Mouse (Mus musculus) CD4-positive, CD25-positive, alpha-beta regulatory T cell (primary cell): ENCODE data around the gene Mrps10. TPM values are rescaled to one million over a fixed set of nuclear protein-coding genes. Genes with fewer than 3 reads are reported as not detected.

Experiments
- polyA plus RNA-seq: library from polyadenylated mRNA; unstranded; fragments of 100-300 nt; shearing (Covaris generic); gene quantifications from one replicate; pipeline ENCODE4 v1.2.1, GENCODE M21; 2017

Mrps10 gene
- 48.4 TPM for polyA plus RNA-seq

DNA sequence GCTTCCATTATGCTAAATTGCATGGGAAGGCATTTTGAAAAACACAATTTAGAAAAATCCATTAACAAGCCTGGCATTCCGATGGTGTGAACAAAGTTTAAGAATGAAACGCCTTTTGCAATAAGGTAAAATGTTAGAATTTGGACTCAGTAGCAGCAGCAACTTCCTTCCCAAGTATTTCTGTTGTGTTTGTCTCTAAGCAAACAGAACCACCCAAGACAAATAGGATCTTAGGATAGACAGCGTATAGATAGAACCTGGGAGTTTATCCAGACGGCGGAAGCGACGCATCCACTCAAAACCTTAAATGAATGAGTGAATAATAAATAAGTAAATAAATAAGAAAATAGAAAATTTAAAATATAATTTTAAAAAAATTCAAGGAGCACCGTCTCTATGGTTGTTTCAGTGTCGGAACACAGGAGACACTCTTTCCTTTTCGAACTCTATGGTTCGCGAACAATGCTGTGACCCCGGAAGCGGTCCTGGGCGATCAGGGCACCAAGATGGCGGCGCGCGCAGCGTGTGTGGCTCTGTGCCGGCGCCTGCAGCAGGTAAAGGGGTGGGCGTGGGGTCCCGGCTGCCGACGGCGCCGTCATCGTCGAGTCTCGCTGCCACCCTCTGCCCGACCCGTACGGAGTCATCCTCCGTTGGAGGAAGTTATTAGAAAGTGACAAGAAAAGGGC is at the start of gene Mrps10:
Gene Mrps10 (plus strand): TSS at position 487 of the 686 bp plus-strand sequence.

DNA sequence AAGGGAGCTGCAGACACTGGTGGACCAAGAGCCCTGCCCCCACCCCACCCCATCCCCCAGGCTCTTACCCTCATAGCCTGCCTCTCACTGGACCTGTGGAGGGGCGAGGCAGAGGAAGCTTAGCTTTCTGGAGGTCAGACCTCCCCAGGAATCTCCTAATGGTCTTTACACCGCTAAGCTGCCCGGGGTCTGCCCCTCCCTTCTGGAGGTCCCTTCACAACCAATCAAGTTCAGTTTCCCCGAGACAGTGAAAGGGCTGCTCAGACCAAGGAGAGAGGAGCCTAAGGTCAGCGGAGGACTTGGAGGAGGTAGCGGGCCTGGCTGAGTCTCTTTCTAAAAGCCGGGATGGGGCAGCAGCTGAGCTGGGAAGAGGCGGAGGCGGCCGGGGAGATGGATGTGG is 16.5 kb downstream of the Mrps10 start, which contains the start of gene Guca1b:
Gene Guca1b (plus strand): TSS at position 249 of the 400 bp plus-strand sequence.

DNA sequence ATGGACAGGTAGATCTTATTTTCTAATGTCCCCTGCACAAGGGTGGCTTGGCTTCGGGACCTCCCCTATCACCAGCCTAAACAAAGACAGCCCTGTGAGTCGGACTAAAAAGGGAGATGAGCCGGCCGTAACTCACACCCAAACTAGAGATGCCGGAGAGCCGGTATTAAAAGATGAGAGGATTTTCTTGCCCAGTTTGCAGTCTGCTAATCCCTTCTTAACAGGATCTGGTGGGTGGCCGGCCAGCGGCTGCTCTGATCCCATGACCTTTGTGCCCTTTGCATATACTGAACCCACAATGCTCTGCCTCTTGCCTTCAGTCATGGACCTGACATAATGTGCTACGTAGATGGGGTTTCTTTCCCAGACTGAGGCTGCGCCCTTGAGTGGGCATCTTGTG is 31.8 kb downstream of the Mrps10 start, which contains the start of gene Guca1a:
Gene Guca1a (minus strand): TSS at position 134 of the 400 bp plus-strand sequence.

Other genes starting within 250 kb of the Mrps10 start
- 2.7 TPM for gene Guca1b, start 16.5 kb downstream of the Mrps10 start, polyA plus RNA-seq
- not detected for gene Guca1a, start 31.7 kb downstream of the Mrps10 start, polyA plus RNA-seq
- gene AI661453, start 67.7 kb downstream of the Mrps10 start, polyA plus RNA-seq, result not detected
- not detected for gene 1700001C19Rik, start 68.5 kb downstream of the Mrps10 start, polyA plus RNA-seq
- gene Taf8, start 133.4 kb downstream of the Mrps10 start, polyA plus RNA-seq, result 58.7 TPM
- 275 TPM for gene Ccnd3, start 136.2 kb downstream of the Mrps10 start, polyA plus RNA-seq
- 18.1 TPM for gene Bysl, start 242.6 kb downstream of the Mrps10 start, polyA plus RNA-seq
- gene Med20, start 242.7 kb downstream of the Mrps10 start, polyA plus RNA-seq, result 38.1 TPM
- 1.8 TPM for gene Gm20517, start 242.7 kb downstream of the Mrps10 start, polyA plus RNA-seq